ENCODE assay signal across 26 mouse cellular contexts in genomic region chr12:105565221-105565620, GRCm38 (mm10). TPM values are rescaled to one million over a fixed set of nuclear protein-coding genes. Genes with fewer than 3 reads are reported as not detected.
DNase-seq lines count a peak whose midpoint lies in the region; ATAC-seq and TF ChIP-seq lines count a peak whose summit lies in the region.
"Had no signal": no experiment of that assay in that cellular context is flagged by ENCODE, and none has a peak within 500 bp of the region (broad histone marks: within the 10 kb centered on the region; RNA-seq: fewer than 3 reads in every experiment).

No protein-coding gene starts in this region.

- no peak for TF ChIP-seq EP300 in stomach, postnatal 0 days (optimal IDR thresholded peaks at IDR 0.05)

- H3K4me1 ChIP-seq in neural tube, embryonic 13.5 days (replicated peaks): peaks cover 34% of the 10 kb centered on the region
- peaks cover 27% of the 10 kb centered on the region for H3K4me1 ChIP-seq in neural tube, embryonic 15.5 days
- H3K4me1 ChIP-seq in stomach, postnatal 0 days (replicated peaks; ENCODE audit: control insufficient read depth, insufficient read depth): peaks cover 3% of the 10 kb centered on the region; the same call in 1 of the 2 replicates
- H3K4me1 ChIP-seq in midbrain, embryonic 10.5 days: peaks cover 37% of the 10 kb centered on the region

- H3K36me3 ChIP-seq in neural tube, embryonic 13.5 days: no peaks in the 10 kb centered on the region
- no peaks in the 10 kb centered on the region for H3K36me3 ChIP-seq in neural tube, embryonic 15.5 days
- no peaks in the 10 kb centered on the region for H3K36me3 ChIP-seq in stomach, postnatal 0 days (ENCODE audit: control insufficient read depth, insufficient read depth, low read length)
- no peaks in the 10 kb centered on the region for H3K36me3 ChIP-seq in midbrain, embryonic 10.5 days
- H3K36me3 ChIP-seq: forebrain, embryonic 10.5 days; heart, embryonic 13.5 days had no signal

- TF ChIP-seq CTCF in stomach, postnatal 0 days (IDR thresholded peaks at IDR 0.05; ENCODE audit: low read depth): no peak

- no peak overlapping the region for H3K9ac ChIP-seq in neural tube, embryonic 13.5 days
- H3K9ac ChIP-seq in neural tube, embryonic 15.5 days (replicated peaks): no peak overlapping the region
- no peak overlapping the region for H3K9ac ChIP-seq in stomach, postnatal 0 days (ENCODE audit: low read length)
- H3K9ac ChIP-seq: forebrain, embryonic 13.5 days; heart, embryonic 13.5 days; hindbrain, embryonic 14.5 days had no signal

- no peak overlapping the region for H3K4me3 ChIP-seq in neural tube, embryonic 13.5 days
- no peak overlapping the region for H3K4me3 ChIP-seq in neural tube, embryonic 15.5 days (replicated peaks)
- 0 out of 2 replicates have a peak overlapping the region, but pooled peaks have one; percentile 1 for H3K4me3 ChIP-seq in stomach, postnatal 0 days (ENCODE audit: low read depth, low read length)
- H3K4me3 ChIP-seq in midbrain, embryonic 10.5 days: no peak overlapping the region
- H3K4me3 ChIP-seq: forebrain, embryonic 10.5 days; forebrain, embryonic 13.5 days; heart, adult 2 months; heart, embryonic 13.5 days had no signal

- peaks cover 8% of the 10 kb centered on the region; the same call in 1 of the 2 replicates for H3K9me3 ChIP-seq in neural tube, embryonic 13.5 days
- H3K9me3 ChIP-seq in neural tube, embryonic 15.5 days (replicated peaks): no peaks in the 10 kb centered on the region
- no peaks in the 10 kb centered on the region; the same call in 1 of the 2 replicates for H3K9me3 ChIP-seq in stomach, postnatal 0 days (ENCODE audit: control insufficient read depth, low read length)
- H3K9me3 ChIP-seq in midbrain, embryonic 10.5 days (replicated peaks): no peaks in the 10 kb centered on the region

- peaks cover 50% of the 10 kb centered on the region for H3K27me3 ChIP-seq in neural tube, embryonic 13.5 days
- peaks cover 35% of the 10 kb centered on the region for H3K27me3 ChIP-seq in neural tube, embryonic 15.5 days (replicated peaks)
- H3K27me3 ChIP-seq in stomach, postnatal 0 days (ENCODE audit: control insufficient read depth, insufficient read depth, low read length): no peaks in the 10 kb centered on the region
- peaks cover 61% of the 10 kb centered on the region for H3K27me3 ChIP-seq in midbrain, embryonic 10.5 days (ENCODE audit: low read depth, poor library complexity, severe bottlenecking)
- H3K27me3 ChIP-seq: Patski had no signal

- ATAC-seq in neural tube, embryonic 13.5 days (ENCODE audit: low read depth): no peak
- ATAC-seq in neural tube, embryonic 15.5 days (ENCODE audit: low FRiP score): no peak
- ATAC-seq in stomach, postnatal 0 days (ENCODE audit: low FRiP score, low TSS enrichment): no peak
- ATAC-seq: activated CD4-positive, CD25-positive, alpha-beta regulatory T cell, adult 4 months; forebrain, embryonic 13.5 days; forebrain, embryonic 16.5 days; Patski had no signal

- 86% methylated on average over 5 of the region's 5 CpGs for WGBS in neural tube, embryonic 13.5 days
- 84% methylated on average over 5 of the region's 5 CpGs for WGBS in neural tube, embryonic 15.5 days
- WGBS in stomach, postnatal 0 days: 53% methylated on average over 5 of the region's 5 CpGs
- WGBS in midbrain, embryonic 10.5 days: 85% methylated on average over 5 of the region's 5 CpGs

- H3K27ac ChIP-seq in neural tube, embryonic 13.5 days (replicated peaks): no peak overlapping the region
- no peak overlapping the region for H3K27ac ChIP-seq in neural tube, embryonic 15.5 days (replicated peaks)
- no peak overlapping the region for H3K27ac ChIP-seq in stomach, postnatal 0 days (replicated peaks)
- H3K27ac ChIP-seq in midbrain, embryonic 10.5 days (replicated peaks): no peak overlapping the region
- H3K27ac ChIP-seq: forebrain, embryonic 10.5 days; forebrain, embryonic 13.5 days; heart, adult 2 months; heart, embryonic 13.5 days; hindbrain, embryonic 14.5 days had no signal

- H3K4me2 ChIP-seq in neural tube, embryonic 13.5 days: peak overlapping the region; percentile 64; the same call in 1 of the 2 replicates
- no peak overlapping the region for H3K4me2 ChIP-seq in neural tube, embryonic 15.5 days
- peak overlapping the region; percentile 49; the same call in 1 of the 2 replicates for H3K4me2 ChIP-seq in stomach, postnatal 0 days (replicated peaks; ENCODE audit: low read depth)
- H3K4me2 ChIP-seq: forebrain, embryonic 13.5 days; heart, embryonic 13.5 days; hindbrain, embryonic 14.5 days had no signal

- DNase-seq in R1 (ENCODE audit: low read depth, low spot score): peak; percentile 31
- DNase-seq in stomach, postnatal 0 days (ENCODE audit: low spot score): no peak
- no peak for DNase-seq in T-cell, adult 2 months (ENCODE audit: low spot score)
- no peak for DNase-seq in midbrain, embryonic 10.5 days (ENCODE audit: low spot score)
- DNase-seq: adrenal gland, adult 8-10 months; adrenal gland, postnatal 25 days; cerebellum, adult 11-12 months; cerebellum, adult 8-10 months; cerebellum, postnatal 10 days; gastrocnemius, postnatal 10 days; gastrocnemius, postnatal 36 days; heart, adult 2 months; heart, postnatal 14 days; heart, postnatal 4 days had no signal

RNA-seq across cellular contexts. Expression of gene Bdkrb2, which starts 2.2 kb away (rescaled TPM):
- polyA plus RNA-seq in neural tube, embryonic 13.5 days (2015; fragmentation: Nextera tagmentation; extraction: Ambion mirVana): 4.5 and 5.2 TPM in 2 replicates
- 2.4 and 3.1 TPM in 2 replicates for polyA plus RNA-seq in neural tube, embryonic 15.5 days (2015; fragmentation: Nextera tagmentation; extraction: Ambion mirVana)
- 4.0 and 4.1 TPM in 2 replicates for polyA plus RNA-seq in stomach, postnatal 0 days (2015; fragmentation: Nextera tagmentation; extraction: Ambion mirVana)
- polyA plus RNA-seq in midbrain, embryonic 10.5 days (2016; fragmentation: Nextera tagmentation; extraction: Ambion mirVana): 0.46 and 0.72 TPM in 2 replicates
- polyA plus RNA-seq: activated CD4-positive, CD25-positive, alpha-beta regulatory T cell, adult 4 months had no signal

RNA-seq across cellular contexts. Expression of gene Bdkrb1, which starts 37.7 kb away (rescaled TPM):
- not detected in 2 replicates for polyA plus RNA-seq in neural tube, embryonic 13.5 days (2015; fragmentation: Nextera tagmentation; extraction: Ambion mirVana)
- polyA plus RNA-seq in neural tube, embryonic 15.5 days (2015; fragmentation: Nextera tagmentation; extraction: Ambion mirVana): 0.18 TPM in 1 of 2 replicates, not detected in the other
- 1.8 and 2.3 TPM in 2 replicates for polyA plus RNA-seq in stomach, postnatal 0 days (2015; fragmentation: Nextera tagmentation; extraction: Ambion mirVana)
- not detected in 2 replicates for polyA plus RNA-seq in midbrain, embryonic 10.5 days (2016; fragmentation: Nextera tagmentation; extraction: Ambion mirVana)
- polyA plus RNA-seq: forebrain, embryonic 10.5 days; forebrain, embryonic 13.5 days; forebrain, embryonic 16.5 days; heart, embryonic 10.5 days; heart, embryonic 13.5 days; heart, embryonic 16.5 days; hindbrain, embryonic 11.5 days had no signal
